Mouse (Mus musculus) testis, adult 2 months (tissue): ENCODE data around the gene Gm9821.

ENCODE experiments used
- CTCF ChIP-seq: fragments of 200-500 bp; IDR thresholded peaks from 2 replicates; pipeline ENCODE4 v1.5.1; 2012; ENCODE audit warnings: low read depth, mild to moderate bottlenecking, inconsistent platforms, low read length, moderate library complexity; ENCODE audit not compliant: control insufficient read depth, insufficient read depth, insufficient replicate concordance
- POLR2A ChIP-seq: fragments of 200-500 bp; IDR thresholded peaks from 2 replicates; pipeline ENCODE4 v1.6.1; 2012; ENCODE audit warnings: low read depth, mild to moderate bottlenecking, inconsistent platforms, low read length, moderate library complexity; ENCODE audit not compliant: control insufficient read depth

- TF ChIP-seq CTCF, result no peak
- TF ChIP-seq POLR2A, result no peak
Observed at GRCm38 (mm10) chr2:91904618-91905307, 40.7 kb upstream of the Gm9821 start.
